Mouse (Mus musculus) G1E (cell line): Measurements from ENCODE around the gene Crb3.

Experiments
- CTCF ChIP-seq: IDR thresholded peaks from 2 replicates; pipeline ENCODE4 v1.5.1; 2012; ENCODE audit warnings: low read depth, low read length, inconsistent platforms, mixed read lengths
- GATA1 ChIP-seq: IDR thresholded peaks from 2 replicates; pipeline ENCODE4 v1.6.1; 2012; ENCODE audit warnings: borderline replicate concordance, low read length, inconsistent platforms, mixed read lengths
- POLR2AphosphoS5 ChIP-seq: IDR thresholded peaks from 2 replicates; pipeline ENCODE4 v1.6.1; 2012; ENCODE audit warnings: low read depth, low read length, inconsistent platforms; ENCODE audit not compliant: insufficient replicate concordance
- TAL1 ChIP-seq: conservative IDR thresholded peaks from 2 replicates; pipeline ENCODE4 v1.6.1; 2012; ENCODE audit warnings: low read depth, low read length, inconsistent platforms, mixed read lengths

- TF ChIP-seq CTCF = peak; percentile 79
- no peak for TF ChIP-seq TAL1
- no peak for TF ChIP-seq POLR2AphosphoS5
- TF ChIP-seq GATA1 = no peak
Observed at GRCm38 (mm10) chr17:57096623-57096920, 37.7 kb downstream of the Crb3 start.
